Mouse (Mus musculus): ENCODE results near the gene Tle2. TPM values are rescaled to one million over a fixed set of nuclear protein-coding genes. Genes with fewer than 3 reads are reported as not detected.

The Tle2 gene
- 1 to 10 TPM; 3.7 to 4.7 TPM for total RNA-seq (2023)

DNA sequence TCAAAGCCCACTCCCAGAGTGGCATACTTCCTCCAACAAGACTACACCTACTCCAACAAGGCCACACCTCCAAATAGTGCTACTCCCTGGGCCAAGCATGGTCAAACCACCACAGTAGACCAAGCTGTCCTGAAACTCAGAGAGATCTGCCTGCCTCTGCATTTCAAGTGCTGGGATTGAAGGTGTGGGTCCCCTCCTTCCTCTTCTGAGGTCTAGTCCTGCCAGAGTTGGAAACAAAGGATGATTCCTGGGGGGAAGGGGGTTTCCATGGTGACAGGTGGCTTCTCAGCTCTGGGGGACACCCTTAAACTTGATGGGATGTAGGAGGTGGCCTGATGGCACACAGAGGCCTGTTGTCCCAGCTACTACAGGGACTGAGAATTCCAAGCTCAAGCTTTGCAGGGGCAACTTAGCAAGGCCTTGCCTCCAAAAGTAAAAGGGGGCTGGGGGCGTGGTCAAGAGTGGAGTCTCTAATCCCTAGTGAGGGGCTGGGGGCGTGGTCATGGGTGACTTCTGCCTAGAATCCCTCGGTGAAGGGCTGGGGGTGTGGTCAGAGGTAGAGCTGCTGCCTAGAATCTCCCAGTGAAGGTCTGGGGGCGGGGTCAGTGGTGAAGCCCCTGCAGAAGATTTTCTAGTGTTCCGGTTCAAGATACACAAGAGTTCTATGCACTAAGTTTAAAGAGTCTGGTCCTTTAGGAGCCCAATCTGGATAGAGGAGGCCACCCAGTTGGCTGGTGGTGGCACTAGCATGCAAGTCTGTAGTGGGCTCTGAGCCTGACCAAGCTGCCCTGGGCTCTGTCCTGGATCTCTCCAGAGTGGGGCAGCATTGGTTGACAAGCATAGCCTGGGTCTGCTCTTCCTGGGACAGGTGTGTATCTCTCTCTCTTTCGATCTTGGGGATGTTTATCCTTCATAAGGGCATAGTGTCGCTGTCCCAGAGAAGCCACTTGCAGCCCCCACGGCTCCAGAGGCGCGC is at the start of gene Tle2:
Gene Tle2, plus strand, starts transcription at position 481 of the 976 bp plus-strand sequence.

DNA sequence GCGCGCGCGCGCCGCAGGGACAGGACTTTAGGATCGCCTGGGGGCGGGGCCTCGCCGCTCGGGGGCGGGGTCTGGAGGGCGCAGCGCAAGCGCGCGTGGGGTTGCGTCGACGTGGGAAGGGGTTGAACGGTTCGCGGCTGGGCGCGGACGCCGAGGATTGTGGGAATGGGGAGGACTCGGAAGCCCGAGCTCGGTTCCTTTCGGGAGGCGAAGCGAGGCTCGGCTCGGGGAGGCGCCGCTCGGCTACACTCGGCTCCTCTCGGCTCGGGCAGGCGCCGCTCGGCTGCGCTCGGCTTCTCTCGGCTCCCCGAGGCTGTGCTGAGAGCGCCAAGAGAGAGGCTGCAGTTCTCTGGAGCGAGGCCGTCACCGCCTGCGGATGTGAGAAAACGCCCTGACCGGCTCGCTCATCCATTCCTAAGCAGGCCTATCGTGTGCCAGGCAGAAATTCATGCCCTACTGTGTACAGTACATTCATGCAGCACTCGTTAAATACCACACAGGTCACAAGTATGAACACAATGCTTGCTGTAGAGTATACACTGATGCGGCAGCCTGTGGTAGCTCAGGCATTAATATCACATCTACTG is 29.1 kb upstream of the Tle2 start, which contains the start of gene Gna11:
Gene Gna11, minus strand, starts transcription at position 30 of the 587 bp plus-strand sequence.

DNA sequence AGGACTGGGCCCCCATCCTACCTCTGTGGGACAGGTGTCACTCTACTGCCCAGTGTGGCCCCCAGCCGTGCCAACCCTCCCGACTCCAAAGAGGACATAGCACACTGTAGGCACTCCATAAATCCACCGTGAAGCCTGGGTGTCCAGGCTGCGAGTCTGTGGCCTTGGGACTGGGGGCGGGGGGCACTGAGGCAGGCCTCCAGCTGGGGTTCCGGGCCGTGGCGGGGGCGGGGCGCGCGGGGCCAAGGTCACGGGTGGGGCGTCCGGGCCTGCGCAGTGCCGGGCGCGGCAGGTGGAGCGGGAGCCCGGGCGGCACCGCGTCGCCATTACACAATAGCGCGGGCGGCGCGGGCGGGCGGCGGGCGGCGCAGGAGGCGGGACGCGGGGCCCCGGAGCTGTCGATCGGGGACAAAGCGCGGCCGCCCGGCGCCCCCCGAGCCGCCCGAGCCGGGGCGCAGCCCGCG is 15.2 kb upstream of the Tle2 start, which contains the start of gene Aes:
Gene Aes, plus strand, starts transcription at position 326 of the 464 bp plus-strand sequence.

DNA sequence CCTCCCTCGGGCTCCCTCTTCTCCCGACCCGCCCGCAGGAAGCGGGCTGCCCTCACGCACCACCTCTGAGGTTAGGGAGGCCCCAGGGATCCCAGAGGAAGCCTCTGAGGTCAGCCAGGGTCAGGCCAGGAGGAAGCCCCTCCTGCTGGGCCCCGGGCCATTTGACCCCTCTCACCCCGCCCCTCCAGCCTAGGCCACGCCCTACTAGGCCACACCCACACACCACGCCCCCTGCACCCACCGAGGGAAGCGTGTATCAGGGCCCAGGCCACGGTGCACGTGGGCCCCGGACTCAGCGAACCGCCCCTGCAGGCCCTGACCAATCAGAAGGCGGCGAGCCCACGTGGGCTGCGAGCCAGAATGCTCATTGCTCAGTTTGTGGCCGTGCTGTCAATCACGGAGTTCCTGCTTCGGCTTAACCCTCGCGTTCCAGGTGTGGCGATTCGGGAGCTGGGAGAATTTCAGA is 26.4 kb downstream of the Tle2 start, which contains the start of gene Tle6:
Gene Tle6, minus strand, starts transcription at position 336 of the 466 bp plus-strand sequence.

DNA sequence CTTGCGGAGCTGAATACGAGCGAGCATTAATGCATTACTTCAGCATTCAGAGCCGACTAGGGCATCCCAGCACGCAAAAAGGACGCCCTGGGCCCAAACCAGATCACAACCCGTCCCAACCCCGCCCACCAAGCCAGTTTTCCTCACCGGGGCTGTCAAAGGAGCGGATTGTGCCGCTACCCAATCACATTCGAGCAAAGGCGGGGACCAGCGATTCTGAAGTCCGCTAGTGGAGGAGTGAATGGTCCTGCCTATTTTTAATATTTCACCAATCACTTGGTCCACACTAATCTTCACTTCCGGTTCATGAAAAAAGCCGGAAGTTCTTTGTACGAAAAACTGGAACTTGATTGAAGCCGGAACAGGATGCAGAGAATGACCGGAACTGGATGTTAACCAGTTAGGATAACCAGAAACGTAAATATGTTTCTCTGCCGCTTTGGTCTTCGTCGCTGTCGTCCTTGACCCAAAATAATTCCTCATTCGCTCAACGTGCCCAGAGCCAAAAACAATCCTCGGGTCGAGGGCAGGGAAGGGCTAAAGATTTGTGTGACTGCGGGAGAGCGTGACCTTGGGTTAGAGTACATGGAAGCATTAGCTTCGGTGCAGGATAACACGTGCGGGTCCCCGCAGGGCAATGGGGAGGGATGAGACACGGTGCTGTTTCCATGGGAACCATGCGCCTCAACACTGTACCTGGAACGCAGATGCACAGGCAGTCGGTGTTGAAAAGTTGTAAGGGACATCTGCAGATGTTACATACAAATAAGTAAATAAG is 31.8 kb downstream of the Tle2 start, which contains the start of gene BC025920:
Gene BC025920, plus strand, starts transcription at position 297 of the 778 bp plus-strand sequence.

DNA sequence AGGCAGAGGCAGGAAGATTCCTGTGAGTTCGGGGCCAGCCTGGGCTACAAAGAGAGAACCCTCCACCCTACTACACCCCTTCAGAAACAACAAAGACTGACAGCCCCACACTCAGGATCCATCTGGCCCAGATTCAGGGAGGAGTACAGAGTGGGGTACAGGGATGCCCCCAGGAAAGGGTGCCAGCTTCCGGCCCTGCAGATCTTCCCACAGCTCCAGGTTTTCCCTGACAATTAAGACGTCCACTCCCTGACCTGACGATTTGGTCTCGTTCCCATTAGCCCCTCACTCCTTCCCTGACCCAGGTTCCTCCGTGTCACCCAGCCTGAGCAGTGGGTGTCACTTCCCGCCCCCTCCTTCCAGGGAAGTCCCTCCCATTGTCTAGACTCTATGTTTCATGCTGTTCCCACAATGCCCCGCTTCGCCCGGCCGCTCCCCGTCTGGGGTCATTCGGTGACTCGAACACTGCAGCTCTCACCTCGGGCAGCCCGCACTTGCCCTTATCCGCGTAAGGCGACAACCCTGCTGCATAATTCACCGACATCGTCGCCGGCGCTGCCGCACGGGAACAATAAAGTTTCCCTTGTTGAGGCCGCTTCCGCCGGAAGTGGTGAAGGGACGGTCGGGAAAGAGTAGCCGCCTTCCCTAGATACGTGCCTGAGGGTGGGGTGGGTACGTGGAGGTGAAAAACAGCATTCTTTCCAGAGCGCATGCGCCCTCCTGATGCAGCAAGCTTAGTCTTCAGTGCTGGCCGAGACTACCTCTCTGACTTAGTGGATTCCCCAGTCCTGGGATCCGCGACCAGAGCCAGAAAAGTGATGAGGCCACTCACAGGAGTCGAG is 52.9 kb downstream of the Tle2 start, which contains the start of gene Sirt6:
Gene Sirt6, minus strand, starts transcription at position 804 of the 842 bp plus-strand sequence.

DNA sequence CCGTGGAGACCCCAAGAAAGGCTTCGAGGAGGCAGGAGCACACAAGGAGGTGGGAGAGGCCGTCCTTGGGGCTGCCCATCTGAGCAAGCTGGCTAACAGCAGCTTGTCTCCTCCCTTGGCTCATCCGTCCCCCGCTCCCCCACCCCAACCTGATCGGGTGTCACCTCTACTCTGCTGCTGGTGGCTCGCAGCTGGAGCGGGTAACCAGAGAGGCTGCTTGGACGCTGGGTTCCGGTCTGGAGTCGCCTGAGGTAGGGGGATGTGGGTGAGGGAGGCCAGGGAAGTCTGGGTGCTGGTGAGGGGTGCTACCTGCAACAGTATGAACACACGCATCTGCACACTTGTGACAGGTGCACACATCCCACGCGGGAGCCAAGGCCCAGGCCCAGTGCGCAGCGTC is 54.0 kb downstream of the Tle2 start, which contains the start of gene Ankrd24:
Gene Ankrd24, plus strand, starts transcription at position 151 of the 400 bp plus-strand sequence.

Other genes starting within 250 kb of the Tle2 start
- gene Tbxa2r, start 245.8 kb upstream of the Tle2 start, total RNA-seq (2023): 1 to 10 TPM; 4.6 to 6.0 TPM
- under 1 TPM; 0.78 to 0.92 TPM for gene Gipc3, start 231.3 kb upstream of the Tle2 start, total RNA-seq (2023)
- 10 to 100 TPM; 77.8 to 80.1 TPM for gene Hmg20b, start 224.1 kb upstream of the Tle2 start, total RNA-seq (2023)
- gene Mfsd12, start 217.1 kb upstream of the Tle2 start, total RNA-seq (2023): 10 to 100 TPM; 11.6 to 13.5 TPM
- 10 to 100 TPM in 1 of 2 experiments, 1 to 10 TPM in 1; 7.8 to 11.0 TPM for gene 4930404N11Rik, start 208.7 kb upstream of the Tle2 start, total RNA-seq (2023)
- 10 to 100 TPM; 47.9 to 55.7 TPM for gene Fzr1, start 196.0 kb upstream of the Tle2 start, total RNA-seq (2023)
- gene Dohh, start 190.1 kb upstream of the Tle2 start, total RNA-seq (2023): 10 to 100 TPM; 36.0 to 37.0 TPM
- 1 to 10 TPM; 1.6 to 4.6 TPM for gene Gm48551, start 190.1 kb upstream of the Tle2 start, total RNA-seq (2023)
- gene Gm48552, start 185.6 kb upstream of the Tle2 start, total RNA-seq (2023): 1 to 10 TPM; 4.3 to 5.4 TPM
- gene Smim24, start 181.5 kb upstream of the Tle2 start, total RNA-seq (2023): 1 to 10 TPM; 5.8 to 9.2 TPM
- gene Nfic, start 118.9 kb upstream of the Tle2 start, total RNA-seq (2023): 10 to 100 TPM; 15.0 to 22.8 TPM
- gene Celf5, start 91.9 kb upstream of the Tle2 start, total RNA-seq (2023): not detected
- gene Ncln, start 78.2 kb upstream of the Tle2 start, total RNA-seq (2023): 100 to 1,000 TPM; 113 to 131 TPM
- 10 to 100 TPM; 78.0 to 83.2 TPM for gene S1pr4, start 74.4 kb upstream of the Tle2 start, total RNA-seq (2023)
- gene Gna15, start 50.3 kb upstream of the Tle2 start, total RNA-seq (2023): 1 to 10 TPM; 6.3 to 9.1 TPM
- 10 to 100 TPM; 24.4 to 31.5 TPM for gene Gna11, start 29.4 kb upstream of the Tle2 start, total RNA-seq (2023)
- gene Aes, start 15.1 kb upstream of the Tle2 start, total RNA-seq (2023): 100 to 1,000 TPM; 336 to 341 TPM
- under 1 TPM; 0.52 to 0.68 TPM for gene Tle6, start 26.5 kb downstream of the Tle2 start, total RNA-seq (2023)
- 1 to 10 TPM; 3.2 to 4.3 TPM for gene BC025920, start 31.7 kb downstream of the Tle2 start, total RNA-seq (2023)
- gene Sirt6, start 53.2 kb downstream of the Tle2 start, total RNA-seq (2023): 10 to 100 TPM; 23.5 to 28.2 TPM
- 1 to 10 TPM; 2.7 to 3.8 TPM for gene Ankrd24, start 54.0 kb downstream of the Tle2 start, total RNA-seq (2023)
- 1 to 10 TPM; 4.0 to 4.5 TPM for gene Gm10778, start 74.5 kb downstream of the Tle2 start, total RNA-seq (2023)
- 10 to 100 TPM in 1 of 2 experiments, 1 to 10 TPM in 1; 8.6 to 17.8 TPM for gene Zfp433, start 130.3 kb downstream of the Tle2 start, total RNA-seq (2023)
- gene Gm3055, start 196.6 kb downstream of the Tle2 start, total RNA-seq (2023): 1 to 10 TPM; 8.8 to 9.2 TPM
- gene Gm4767, start 237.6 kb downstream of the Tle2 start, total RNA-seq (2023): 1 to 10 TPM; 2.2 to 2.4 TPM

All from B cell, adult 67 days (primary cell).